Mouse (Mus musculus) left cerebral cortex, adult 8-10 months (tissue): ENCODE results near the gene Gm20838. TPM values are rescaled to one million over a fixed set of nuclear protein-coding genes. Genes with fewer than 3 reads are reported as not detected.
"Not testable (repeated sequence)": the region's sequence is repeated elsewhere in the genome, so short reads cannot be mapped to it uniquely, and the experiment has no call there.

Experiments used
- DNase-seq, 2 experiments: peaks; one replicate each; pipeline ENCODE4 v3.0.0; 2022; ENCODE audit warnings: low spot score in 2 of 2
- total RNA-seq, 4 experiments: library from RNA; stranded (reverse); gene quantifications; 2 replicates each; pipeline ENCODE4 v1.2.4; 2022

Gene Gm20838
- not detected for total RNA-seq

- DNase-seq = not testable (repeated sequence)
Measured at GRCm38 (mm10) chrY:33543064-33543463, at the start of gene Gm20838. Gm20838 (minus strand) TSS chrY:33543164.
